Mouse (Mus musculus) left cerebral cortex, postnatal 36 days (tissue): Measurements from ENCODE around the gene Tmem200c. TPM values are rescaled to one million over a fixed set of nuclear protein-coding genes. Genes with fewer than 3 reads are reported as not detected.

Experiments used
- DNase-seq, 2 experiments: peaks; one replicate each; pipeline ENCODE4 v3.0.0; 2021 to 2022; ENCODE audit warnings: low spot score in 2 of 2, mixed read lengths in 1 of 2
- intact Hi-C: fragments of 180-260 bp; cut with DNase I; formaldehyde crosslinking; loops from one replicate; pipeline ENCODE4 v1.15.1; 2025
- total RNA-seq, 2 experiments: library from RNA; stranded (reverse); gene quantifications; 2 replicates each; pipeline ENCODE4 v1.2.3; 2021

The Tmem200c gene
- total RNA-seq, 2 experiments from 2014 or later = 20.0 to 20.3 TPM

DNA sequence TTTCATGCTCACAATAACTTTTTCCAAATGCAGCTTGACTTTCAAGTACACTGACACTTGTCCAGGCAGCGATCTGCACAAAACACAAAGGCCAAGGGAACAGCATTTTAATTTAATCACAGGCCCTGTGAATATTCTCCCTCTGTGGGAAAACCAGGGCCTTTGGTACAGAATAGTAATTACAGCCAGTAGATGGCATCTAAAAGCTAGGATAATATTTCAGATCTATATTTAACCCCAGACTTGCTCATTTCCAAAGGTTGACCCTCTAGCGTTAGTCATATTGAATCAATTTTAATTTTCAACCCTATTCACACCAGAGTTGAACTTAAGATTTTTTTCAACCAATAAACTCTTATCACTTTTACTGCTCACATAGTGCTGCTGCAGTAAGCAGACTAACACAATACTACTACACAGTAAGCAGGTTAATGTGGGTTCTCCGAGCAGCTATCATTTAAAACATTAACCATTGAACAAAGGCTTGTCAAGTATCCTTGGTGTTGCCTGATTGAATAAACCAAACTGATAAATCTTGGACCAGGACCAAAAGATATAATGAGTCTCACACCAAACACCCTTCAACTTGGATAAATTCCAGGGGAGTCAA, 57.2 kb downstream of the Tmem200c start:
- no peak for DNase-seq
- intact Hi-C loops = loop anchor here (2.0 kb wide), 1 partner anchor 225 kb away; no protein-coding TSS in a partner anchor

DNA sequence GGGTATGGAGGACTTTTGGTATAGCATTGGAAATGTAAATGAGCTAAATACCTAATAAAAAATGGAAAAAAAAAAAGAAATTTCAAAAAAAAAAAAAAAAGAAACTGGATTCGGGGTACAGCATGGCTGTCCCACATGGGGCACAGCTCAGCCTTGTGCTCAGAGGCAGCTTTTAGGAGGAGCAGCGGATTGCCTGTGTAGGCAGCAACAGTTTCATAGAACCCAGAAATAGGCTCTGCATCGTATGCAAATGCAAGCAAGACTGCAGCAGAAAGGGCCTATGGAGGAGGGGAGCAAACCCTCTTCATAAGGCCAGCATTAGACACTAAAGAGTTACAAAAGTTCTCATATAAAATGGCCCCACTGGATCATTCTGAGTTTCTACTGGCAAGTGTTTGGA, 64.2 kb downstream of the Tmem200c start:
- peak in 1 of 2 experiments; percentile 9 for DNase-seq
- intact Hi-C loops = no loop called here

Other genes starting within 250 kb of the Tmem200c start
- 100 to 1,000 TPM; 218 to 224 TPM for gene Epb41l3, start 249.1 kb downstream of the Tmem200c start, total RNA-seq